Mouse (Mus musculus): ENCODE results near the gene Gm49673.
"Not testable (repeated sequence)": the region's sequence is repeated elsewhere in the genome, so short reads cannot be mapped to it uniquely, and the experiment has no call there.

- not testable (repeated sequence) for TF ChIP-seq CTCF (IDR thresholded peaks at IDR 0.05; ENCODE audit: borderline replicate concordance, extremely low read depth, insufficient read depth, insufficient read length); POLR2A (IDR thresholded peaks at IDR 0.05; ENCODE audit: borderline replicate concordance, extremely low read depth, insufficient read depth, insufficient read length, poor library complexity, severe bottlenecking)
These were observed 657 bp downstream of the Gm49673 start for GRCm38 (mm10) chr17:8146931-8147330.

Data from brain, embryonic 14.5 days (tissue).